Mouse (Mus musculus) G1E (cell line): ENCODE measurements at regions not wholly inside any gene's neighbourhood (a gene's known extent, or its start where the extent isn't known, plus 50 kb on each side); places are given as distances from the start of the nearest gene placed in this dataset.
"Not testable (repeated sequence)": the region's sequence is repeated elsewhere in the genome, so short reads cannot be mapped to it uniquely, and the experiment has no call there.

Experiments
- ATAC-seq: 2 replicates; pipeline ENCODE4 v1.8.0; 2016; ENCODE audit warnings: mild to moderate bottlenecking; ENCODE audit not compliant: insufficient number of reproducible peaks, poor library complexity, low FRiP score, severe bottlenecking; ENCODE audit errors: extremely low read depth
- DNase-seq: peaks from one replicate; pipeline ENCODE4 v3.0.0; 2012; ENCODE audit warnings: low spot score
- H3K27me3 ChIP-seq: 2 replicates; pipeline ENCODE4 v1.6.1; 2012; ENCODE audit warnings: mild to moderate bottlenecking, low read length, inconsistent platforms; ENCODE audit not compliant: insufficient read depth
- H3K36me3 ChIP-seq: replicated peaks from 2 replicates; pipeline ENCODE3; 2012; ENCODE audit warnings: mild to moderate bottlenecking, inconsistent platforms
- H3K4me1 ChIP-seq: 2 replicates; pipeline ENCODE4 v1.6.1; 2012; ENCODE audit warnings: low read depth, low read length, inconsistent platforms, mixed read lengths; ENCODE audit not compliant: insufficient read depth
- H3K4me3 ChIP-seq: 2 replicates; pipeline ENCODE4 v1.5.1; 2012; ENCODE audit warnings: low read depth, mild to moderate bottlenecking, inconsistent platforms, low read length, moderate library complexity, mixed read lengths
- H3K9me3 ChIP-seq: replicated peaks from 2 replicates; pipeline ENCODE4 v1.6.1; 2012; ENCODE audit warnings: inconsistent platforms
- CTCF ChIP-seq: IDR thresholded peaks from 2 replicates; pipeline ENCODE4 v1.5.1; 2012; ENCODE audit warnings: low read depth, low read length, inconsistent platforms, mixed read lengths
- GATA1 ChIP-seq: IDR thresholded peaks from 2 replicates; pipeline ENCODE4 v1.6.1; 2012; ENCODE audit warnings: borderline replicate concordance, low read length, inconsistent platforms, mixed read lengths
- GATA2 ChIP-seq: IDR thresholded peaks from 2 replicates; pipeline ENCODE4 v1.6.1; 2012; ENCODE audit warnings: low read depth, low read length, inconsistent platforms, borderline replicate concordance
- POLR2AphosphoS5 ChIP-seq: IDR thresholded peaks from 2 replicates; pipeline ENCODE4 v1.6.1; 2012; ENCODE audit warnings: low read depth, low read length, inconsistent platforms; ENCODE audit not compliant: insufficient replicate concordance
- TAL1 ChIP-seq: conservative IDR thresholded peaks from 2 replicates; pipeline ENCODE4 v1.6.1; 2012; ENCODE audit warnings: low read depth, low read length, inconsistent platforms, mixed read lengths

DNA sequence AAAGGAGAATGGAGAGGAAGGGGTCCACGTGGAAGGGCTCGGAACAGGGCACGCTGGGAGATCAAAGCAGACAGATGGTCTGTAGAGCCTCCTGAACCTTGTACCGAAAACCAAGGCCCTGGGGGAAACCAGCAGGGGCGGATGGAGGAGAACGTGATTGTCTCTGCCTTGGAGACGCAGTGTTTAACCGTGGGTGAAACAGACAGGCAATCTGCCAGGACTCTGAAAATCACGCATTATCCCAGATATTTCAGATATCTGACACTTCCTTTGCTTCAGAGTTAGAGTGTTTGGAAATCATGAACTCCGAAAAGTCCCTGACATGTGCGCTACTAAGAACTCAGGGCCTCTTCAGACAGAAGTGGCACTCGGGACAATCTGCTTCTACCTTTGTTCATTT is 126.1 kb downstream of the Cenpf start:
- no peak for TF ChIP-seq GATA2
- TF ChIP-seq CTCF = no peak
- no peak for TF ChIP-seq GATA1
- TF ChIP-seq POLR2AphosphoS5 = no peak
- DNase-seq = no peak
- no peak for ATAC-seq

DNA sequence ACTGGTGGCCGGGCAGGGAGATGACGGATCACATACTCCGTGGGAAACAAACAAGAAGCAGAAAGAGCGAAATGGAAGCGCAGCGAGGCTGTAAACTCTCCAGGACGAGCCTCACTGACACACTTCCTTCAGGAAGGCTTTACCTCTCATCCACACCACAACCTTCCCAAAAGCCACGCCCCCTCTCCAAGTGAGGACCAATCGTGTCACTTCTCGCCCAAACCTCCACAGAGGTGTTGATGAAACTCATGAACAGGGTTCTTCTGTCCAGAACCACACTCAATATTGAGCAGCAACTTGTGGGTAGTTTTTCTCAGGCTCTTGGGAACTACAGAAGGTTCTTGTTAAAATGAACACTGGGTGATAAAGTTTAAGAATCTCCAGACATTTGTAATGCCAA is 127.3 kb downstream of the Cenpf start:
- TF ChIP-seq POLR2AphosphoS5 = no peak
- no peak for TF ChIP-seq TAL1
- no peak for TF ChIP-seq GATA2
- no peak for TF ChIP-seq CTCF
- no peak for TF ChIP-seq GATA1
- H3K36me3 ChIP-seq = no peaks in the 10 kb centered on the region
- H3K27me3 ChIP-seq = no peaks in the 10 kb centered on the region
- no peaks in the 10 kb centered on the region for H3K4me1 ChIP-seq
- peaks cover 65% of the 10 kb centered on the region for H3K9me3 ChIP-seq
- no peak overlapping the region for H3K4me3 ChIP-seq
- no peak for ATAC-seq
- no peak for DNase-seq

More for the DNA sequence above, 126.1 kb downstream of the Cenpf start:
- Histone ChIP-seq H3K27me3 (no peaks in the 10 kb centered on the region), H3K36me3 (no peaks in the 10 kb centered on the region), H3K4me1 (no peaks in the 10 kb centered on the region), H3K9me3 (peaks cover 61% of the 10 kb centered on the region), H3K4me3 (no peak overlapping the region)

DNA sequence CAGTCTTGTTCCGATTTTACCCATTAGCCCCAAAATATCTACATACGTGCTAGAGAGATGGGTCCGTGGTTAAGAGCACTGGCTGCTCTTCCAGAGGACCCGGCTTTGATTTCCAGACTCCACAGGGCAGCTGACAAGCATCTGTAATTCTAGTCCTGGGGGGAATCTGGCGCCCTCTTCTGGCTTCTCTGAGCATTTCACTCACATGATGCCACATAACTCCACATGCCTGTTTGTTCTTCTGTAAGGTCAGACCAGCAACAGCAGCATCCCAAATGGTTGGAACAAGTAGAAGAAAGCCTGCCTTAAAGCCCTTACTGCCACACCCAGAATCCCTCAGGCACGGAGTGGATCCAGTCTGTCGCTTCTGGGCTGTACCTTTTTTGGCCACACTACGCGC is 137.0 kb downstream of the Cenpf start:
- H3K4me3 ChIP-seq = no peak overlapping the region
- ATAC-seq (no peak), DNase-seq (no peak)
- peaks cover 49% of the 10 kb centered on the region for H3K9me3 ChIP-seq
- H3K4me1 ChIP-seq = no peaks in the 10 kb centered on the region
- TF ChIP-seq POLR2AphosphoS5 = no peak
- no peak for TF ChIP-seq CTCF
- TF ChIP-seq GATA1 = no peak
- TF ChIP-seq TAL1 = no peak
- TF ChIP-seq GATA2 = no peak
- H3K27me3 ChIP-seq = no peaks in the 10 kb centered on the region
- no peaks in the 10 kb centered on the region for H3K36me3 ChIP-seq

DNA sequence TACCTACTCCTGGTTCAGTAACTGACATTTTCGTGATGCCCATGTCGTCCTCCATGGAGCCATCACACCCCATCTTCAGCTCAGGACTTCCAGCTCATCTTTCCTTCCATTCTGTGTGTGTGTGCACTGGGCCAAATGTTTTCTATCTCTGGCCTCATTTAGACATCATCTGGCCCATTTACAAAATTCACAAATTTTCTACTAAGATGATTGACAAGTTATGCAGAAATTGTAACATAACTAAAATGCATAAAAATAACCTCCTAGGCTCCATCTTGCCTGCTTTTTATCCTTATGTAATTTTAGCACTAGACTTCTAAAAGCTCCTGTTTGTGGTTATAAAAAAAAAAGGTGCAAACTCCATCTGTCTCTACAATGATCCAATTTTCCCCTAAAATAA is 130.8 kb upstream of the Kcnk2 start:
- no peaks in the 10 kb centered on the region for H3K36me3 ChIP-seq

DNA sequence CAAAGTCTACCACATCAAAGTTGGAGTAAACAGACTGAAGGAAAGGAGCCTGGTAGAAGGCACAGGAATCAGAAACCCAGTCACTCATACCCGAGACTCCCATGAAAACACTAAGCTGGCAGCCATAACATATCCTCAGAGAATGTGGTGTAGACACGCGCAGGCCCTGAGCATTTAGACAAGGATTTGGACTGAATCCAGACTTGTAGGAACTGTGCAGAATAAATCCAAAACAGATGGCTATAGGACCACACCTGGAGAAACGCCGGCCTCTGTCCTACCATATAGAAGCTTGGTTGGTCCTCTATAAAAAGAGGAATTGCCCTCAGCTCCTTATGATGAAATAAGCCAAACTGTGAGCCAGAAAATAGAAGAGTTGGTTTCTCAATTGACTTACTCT is 124.3 kb upstream of the Kcnk2 start:
- no peak for TF ChIP-seq GATA2
- no peak for TF ChIP-seq GATA1
- TF ChIP-seq POLR2AphosphoS5 = no peak
- no peak for TF ChIP-seq CTCF
- no peak for TF ChIP-seq TAL1
- ATAC-seq (no peak), DNase-seq (no peak)
- H3K4me3 ChIP-seq = no peak overlapping the region
- no peaks in the 10 kb centered on the region for H3K27me3 ChIP-seq
- peaks cover 42% of the 10 kb centered on the region for H3K9me3 ChIP-seq
- H3K36me3 ChIP-seq = no peaks in the 10 kb centered on the region
- no peaks in the 10 kb centered on the region for H3K4me1 ChIP-seq

More for the DNA sequence above, 130.8 kb upstream of the Kcnk2 start:
- Histone ChIP-seq H3K9me3 (peaks cover 15% of the 10 kb centered on the region), H3K4me3 (no peak overlapping the region), H3K4me1 (no peaks in the 10 kb centered on the region), H3K27me3 (no peaks in the 10 kb centered on the region)
- DNase-seq = no peak
- TF ChIP-seq POLR2AphosphoS5 (no peak), GATA1 (no peak), CTCF (no peak), GATA2 (no peak), TAL1 (no peak)
- ATAC-seq = no peak

DNA sequence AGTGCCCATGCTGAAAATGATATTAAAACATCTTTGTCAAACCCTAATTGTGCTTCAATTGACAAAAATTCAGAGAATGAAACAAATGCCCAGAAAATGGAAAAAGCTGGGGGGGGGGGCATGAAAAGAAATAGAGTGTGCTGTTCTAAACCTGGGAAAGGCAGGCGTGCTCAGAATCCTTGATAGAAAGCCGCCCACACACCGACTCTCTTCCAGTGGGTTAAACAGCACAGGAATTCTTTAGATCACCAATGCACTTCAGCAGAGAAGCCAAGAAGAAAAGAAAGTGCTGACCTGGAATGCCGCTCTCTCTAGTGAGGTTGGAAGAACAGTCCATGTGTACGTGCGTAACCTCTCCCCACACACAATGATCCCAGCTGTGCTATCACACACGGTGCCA is 113.4 kb upstream of the Kcnk2 start:
- no peaks in the 10 kb centered on the region for H3K27me3 ChIP-seq
- TF ChIP-seq CTCF (no peak), TAL1 (no peak), GATA1 (no peak), GATA2 (no peak), POLR2AphosphoS5 (no peak)

DNA sequence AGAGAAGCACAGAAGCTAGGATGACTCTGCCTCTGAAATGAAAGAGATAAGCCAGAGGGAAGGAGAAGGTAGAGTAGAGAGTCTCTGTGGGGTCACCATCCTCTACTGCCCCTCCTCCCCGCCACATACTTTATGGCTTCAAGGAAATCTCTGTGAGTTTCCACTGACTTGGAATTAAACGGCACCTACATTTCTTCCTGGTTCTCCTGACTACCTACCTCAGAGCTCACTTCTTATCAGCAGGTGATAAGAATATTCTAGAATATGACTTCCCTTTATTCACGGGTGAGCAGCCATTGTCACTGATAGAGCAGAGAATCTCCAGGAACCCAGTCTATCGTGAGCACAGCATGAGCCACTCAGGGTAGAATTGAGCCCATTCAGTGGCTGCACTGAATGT is 111.3 kb upstream of the Kcnk2 start:
- Histone ChIP-seq H3K9me3 (peaks cover 76% of the 10 kb centered on the region), H3K4me3 (no peak overlapping the region), H3K36me3 (no peaks in the 10 kb centered on the region), H3K4me1 (no peaks in the 10 kb centered on the region), H3K27me3 (no peaks in the 10 kb centered on the region)
- DNase-seq (no peak), ATAC-seq (no peak)
- no peak for TF ChIP-seq TAL1
- no peak for TF ChIP-seq CTCF
- no peak for TF ChIP-seq GATA1
- TF ChIP-seq POLR2AphosphoS5 = no peak

More for the DNA sequence above, 113.4 kb upstream of the Kcnk2 start:
- no peaks in the 10 kb centered on the region for H3K4me1 ChIP-seq
- no peak overlapping the region for H3K4me3 ChIP-seq
- no peak for ATAC-seq
- no peak for DNase-seq
- peaks cover 64% of the 10 kb centered on the region for H3K9me3 ChIP-seq
- H3K36me3 ChIP-seq = no peaks in the 10 kb centered on the region

DNA sequence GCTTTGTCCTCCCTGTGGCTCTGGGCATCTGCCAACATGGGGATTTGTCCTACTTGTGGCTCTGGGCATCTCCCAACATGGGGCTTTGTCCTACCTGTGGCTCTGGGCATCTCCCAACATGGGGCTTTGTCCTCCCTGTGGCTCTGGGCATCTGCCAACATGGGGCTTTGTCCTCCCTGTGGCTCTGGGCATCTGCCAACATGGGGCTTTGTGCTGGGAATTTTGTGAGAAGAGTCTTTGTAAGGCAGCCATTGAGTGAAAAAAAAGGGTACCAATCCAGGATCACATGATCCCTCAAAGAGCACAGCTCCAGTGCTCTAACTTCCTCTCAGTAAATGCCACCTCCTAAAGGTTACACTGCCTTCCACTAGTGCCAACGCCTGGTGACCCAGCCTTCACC is 105.2 kb upstream of the Kcnk2 start:
- H3K9me3 ChIP-seq = peaks cover 61% of the 10 kb centered on the region
- not testable (repeated sequence) for ATAC-seq, DNase-seq, H3K36me3 ChIP-seq, H3K4me1 ChIP-seq, H3K27me3 ChIP-seq, H3K4me3 ChIP-seq
